Mouse (Mus musculus): Measurements from ENCODE around the gene Bend7.

DNA sequence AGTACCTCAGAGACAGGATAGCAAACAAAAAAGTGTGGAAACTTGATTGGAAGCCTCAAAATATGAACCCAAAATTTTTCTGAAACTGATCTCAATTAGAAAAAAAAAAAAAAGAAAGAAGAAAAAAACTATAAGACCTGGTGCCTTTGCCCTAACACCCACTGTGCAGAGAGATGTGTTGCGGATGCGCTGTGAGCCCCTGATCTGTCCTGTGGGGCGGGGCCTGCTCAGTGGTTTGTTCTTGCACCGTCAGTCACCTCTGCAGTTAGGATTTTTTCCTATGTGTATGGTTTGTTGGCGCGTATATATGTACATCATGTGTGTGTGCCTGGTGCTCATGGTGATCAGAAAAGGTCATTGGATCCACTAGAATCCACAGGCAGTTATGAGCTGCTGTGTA, 56.3 kb downstream of the Bend7 start:
- TF ChIP-seq POLR2A (IDR thresholded peaks at IDR 0.05; ENCODE audit: control insufficient read depth, low read depth, low read length) (no peak), CTCF (IDR thresholded peaks at IDR 0.05; ENCODE audit: control insufficient read depth, insufficient read depth, insufficient replicate concordance, low read depth, low read length) (no peak)

Measured in testis, adult 2 months (tissue).